Mouse (Mus musculus): ENCODE data around the gene Casr. TPM values are rescaled to one million over a fixed set of nuclear protein-coding genes. Genes with fewer than 3 reads are reported as not detected.

Gene Casr
- polyA plus RNA-seq, 1 experiment, result 0.05 TPM

GRCm38 (mm10) chr16:36532046-36532445, 29.9 kb downstream of the Casr start:
- no peak for DNase-seq
- 75% methylated on average over 4 of the region's 4 CpGs for WGBS
- no peaks in the 10 kb centered on the region for H3K4me1 ChIP-seq (ENCODE audit: control insufficient read depth, insufficient read depth, low read length)
- no peaks in the 10 kb centered on the region for H3K27me3 ChIP-seq (ENCODE audit: control insufficient read depth, insufficient read depth, low read length)
- H3K4me3 ChIP-seq (replicated peaks; ENCODE audit: insufficient read depth, low read depth, low read length), result no peak overlapping the region
- H3K27ac ChIP-seq (ENCODE audit: insufficient read depth, low read length), result no peak overlapping the region
- TF ChIP-seq CTCF (IDR thresholded peaks at IDR 0.05; ENCODE audit: borderline replicate concordance, insufficient read depth, low read depth, low read length) (no peak), POLR2A (IDR thresholded peaks at IDR 0.05; ENCODE audit: borderline replicate concordance, insufficient read depth, low read length) (no peak)

- Histone ChIP-seq H3K27ac (ENCODE audit: insufficient read depth, low read length) (no peak overlapping the region), H3K4me3 (replicated peaks; ENCODE audit: insufficient read depth, low read depth, low read length) (no peak overlapping the region), H3K4me1 (ENCODE audit: control insufficient read depth, insufficient read depth, low read length) (no peaks in the 10 kb centered on the region), H3K27me3 (ENCODE audit: control insufficient read depth, insufficient read depth, low read length) (no peaks in the 10 kb centered on the region)
- WGBS, result 90% methylated on average over 5 of the region's 5 CpGs
- no peak for DNase-seq
- no peak for TF ChIP-seq POLR2A (IDR thresholded peaks at IDR 0.05; ENCODE audit: borderline replicate concordance, insufficient read depth, low read length)
- TF ChIP-seq CTCF (IDR thresholded peaks at IDR 0.05; ENCODE audit: borderline replicate concordance, insufficient read depth, low read depth, low read length), result no peak
Measured at GRCm38 (mm10) chr16:36531630-36532029, 30.3 kb downstream of the Casr start.

GRCm38 (mm10) chr16:36530566-36531552, 31.1 kb downstream of the Casr start:
- no peak overlapping the region for H3K27ac ChIP-seq (ENCODE audit: insufficient read depth, low read length)
- 65% methylated on average over 15 of the region's 15 CpGs for WGBS
- TF ChIP-seq POLR2A (IDR thresholded peaks at IDR 0.05; ENCODE audit: borderline replicate concordance, insufficient read depth, low read length) (no peak), CTCF (IDR thresholded peaks at IDR 0.05; ENCODE audit: borderline replicate concordance, insufficient read depth, low read depth, low read length) (no peak)

GRCm38 (mm10) chr16:36528822-36529221, 33.1 kb downstream of the Casr start:
- Histone ChIP-seq H3K27me3 (ENCODE audit: control insufficient read depth, insufficient read depth, low read length) (no peaks in the 10 kb centered on the region), H3K27ac (ENCODE audit: insufficient read depth, low read length) (no peak overlapping the region), H3K4me3 (replicated peaks; ENCODE audit: insufficient read depth, low read depth, low read length) (no peak overlapping the region), H3K4me1 (ENCODE audit: control insufficient read depth, insufficient read depth, low read length) (no peaks in the 10 kb centered on the region)
- DNase-seq, result no peak
- TF ChIP-seq CTCF (IDR thresholded peaks at IDR 0.05; ENCODE audit: borderline replicate concordance, insufficient read depth, low read depth, low read length) (no peak), POLR2A (IDR thresholded peaks at IDR 0.05; ENCODE audit: borderline replicate concordance, insufficient read depth, low read length) (no peak)
- 30% methylated on average over 3 of the region's 3 CpGs for WGBS

More at GRCm38 (mm10) chr16:36530566-36531552, 31.1 kb downstream of the Casr start:
- Histone ChIP-seq H3K4me3 (replicated peaks; ENCODE audit: insufficient read depth, low read depth, low read length) (no peak overlapping the region), H3K4me1 (ENCODE audit: control insufficient read depth, insufficient read depth, low read length) (no peaks in the 10 kb centered on the region), H3K27me3 (ENCODE audit: control insufficient read depth, insufficient read depth, low read length) (no peaks in the 10 kb centered on the region)
- no peak for DNase-seq

GRCm38 (mm10) chr16:36526596-36527282, 35.2 kb downstream of the Casr start:
- no peak for TF ChIP-seq CTCF (IDR thresholded peaks at IDR 0.05; ENCODE audit: borderline replicate concordance, insufficient read depth, low read depth, low read length)
- TF ChIP-seq POLR2A (IDR thresholded peaks at IDR 0.05; ENCODE audit: borderline replicate concordance, insufficient read depth, low read length), result no peak
- Histone ChIP-seq H3K27ac (ENCODE audit: insufficient read depth, low read length) (no peak overlapping the region), H3K27me3 (ENCODE audit: control insufficient read depth, insufficient read depth, low read length) (no peaks in the 10 kb centered on the region), H3K4me1 (ENCODE audit: control insufficient read depth, insufficient read depth, low read length) (no peaks in the 10 kb centered on the region), H3K4me3 (replicated peaks; ENCODE audit: insufficient read depth, low read depth, low read length) (no peak overlapping the region)
- no peak for DNase-seq
- WGBS, result 43% methylated on average over 6 of the region's 6 CpGs

GRCm38 (mm10) chr16:36523095-36523494, 38.8 kb downstream of the Casr start:
- no peak for TF ChIP-seq POLR2A (IDR thresholded peaks at IDR 0.05; ENCODE audit: borderline replicate concordance, insufficient read depth, low read length)
- no peak for TF ChIP-seq CTCF (IDR thresholded peaks at IDR 0.05; ENCODE audit: borderline replicate concordance, insufficient read depth, low read depth, low read length)
- H3K4me1 ChIP-seq (ENCODE audit: control insufficient read depth, insufficient read depth, low read length), result no peaks in the 10 kb centered on the region
- no peak for DNase-seq
- H3K4me3 ChIP-seq (replicated peaks; ENCODE audit: insufficient read depth, low read depth, low read length), result no peak overlapping the region
- no peaks in the 10 kb centered on the region for H3K27me3 ChIP-seq (ENCODE audit: control insufficient read depth, insufficient read depth, low read length)
- 67% methylated on average over 5 of the region's 5 CpGs for WGBS
- no peak overlapping the region for H3K27ac ChIP-seq (ENCODE audit: insufficient read depth, low read length)

GRCm38 (mm10) chr16:36516355-36516754, 45.6 kb downstream of the Casr start:
- H3K27ac ChIP-seq (ENCODE audit: insufficient read depth, low read length), result no peak overlapping the region
- WGBS, result 71% methylated on average over 2 of the region's 2 CpGs
- no peak overlapping the region for H3K4me3 ChIP-seq (replicated peaks; ENCODE audit: insufficient read depth, low read depth, low read length)
- no peaks in the 10 kb centered on the region for H3K27me3 ChIP-seq (ENCODE audit: control insufficient read depth, insufficient read depth, low read length)
- no peaks in the 10 kb centered on the region for H3K4me1 ChIP-seq (ENCODE audit: control insufficient read depth, insufficient read depth, low read length)
- TF ChIP-seq CTCF (IDR thresholded peaks at IDR 0.05; ENCODE audit: borderline replicate concordance, insufficient read depth, low read depth, low read length) (no peak), POLR2A (IDR thresholded peaks at IDR 0.05; ENCODE audit: borderline replicate concordance, insufficient read depth, low read length) (no peak)
- no peak for DNase-seq
